Mouse (Mus musculus) neutrophil, adult 59 days (primary cell): ENCODE results near the gene Hsdl2. TPM values are rescaled to one million over a fixed set of nuclear protein-coding genes. Genes with fewer than 3 reads are reported as not detected.

Experiments
- total RNA-seq, 2 experiments: library from RNA; stranded (reverse); gene quantifications; 1 replicate in 1 of 2; 2 replicates in 1 of 2; pipeline ENCODE4 v1.2.4; 2023

The Hsdl2 gene
- total RNA-seq, result 10 to 100 TPM; 16.2 to 16.3 TPM

GRCm38 (mm10) chr4:59581314-59582185 is at the start of gene Hsdl2:
Hsdl2 (plus strand) TSS chr4:59581563.

GRCm38 (mm10) chr4:59549175-59549976 is 32.0 kb upstream of the Hsdl2 start, which contains the start of gene Ptbp3:
Ptbp3 (minus strand) TSS chr4:59549364.

GRCm38 (mm10) chr4:59625998-59626910 is 44.9 kb downstream of the Hsdl2 start, which contains the start of gene E130308A19Rik:
E130308A19Rik (plus strand) TSS chr4:59626211.

Other genes with a start within 250 kb of the Hsdl2 start
- 10 to 100 TPM; 42.5 to 58.8 TPM for gene Susd1, start 142.9 kb upstream of the Hsdl2 start, total RNA-seq
- gene Ptbp3, start 32.2 kb upstream of the Hsdl2 start, total RNA-seq, result 100 to 1,000 TPM; 297 to 338 TPM
- gene E130308A19Rik, start 44.6 kb downstream of the Hsdl2 start, total RNA-seq, result 1 to 10 TPM; 3.8 to 6.4 TPM
- gene Inip, start 220.0 kb downstream of the Hsdl2 start, total RNA-seq, result 10 to 100 TPM; 26.9 to 28.5 TPM
- gene Snx30, start 224.3 kb downstream of the Hsdl2 start, total RNA-seq, result 10 to 100 TPM; 20.1 to 25.1 TPM